Mouse (Mus musculus): ENCODE results near the gene Cbll1. TPM values are rescaled to one million over a fixed set of nuclear protein-coding genes. Genes with fewer than 3 reads are reported as not detected.
"Not testable (repeated sequence)": the region's sequence is repeated elsewhere in the genome, so short reads cannot be mapped to it uniquely, and the experiment has no call there.

Gene Cbll1
- total RNA-seq, 1 experiment from 2014 or later: 8.9 TPM

GRCm38 (mm10) chr12:31503211-31503610 lies 3.8 kb upstream of the Cbll1 start:
- no peak for ATAC-seq (replicated peaks; ENCODE audit: insufficient number of reproducible peaks, low FRiP score, low TSS enrichment, poor library complexity, severe bottlenecking)

GRCm38 (mm10) chr12:31501266-31501665 lies 1.9 kb upstream of the Cbll1 start:
- ATAC-seq (replicated peaks; ENCODE audit: insufficient number of reproducible peaks, low FRiP score, low TSS enrichment, poor library complexity, severe bottlenecking): no peak

DNA sequence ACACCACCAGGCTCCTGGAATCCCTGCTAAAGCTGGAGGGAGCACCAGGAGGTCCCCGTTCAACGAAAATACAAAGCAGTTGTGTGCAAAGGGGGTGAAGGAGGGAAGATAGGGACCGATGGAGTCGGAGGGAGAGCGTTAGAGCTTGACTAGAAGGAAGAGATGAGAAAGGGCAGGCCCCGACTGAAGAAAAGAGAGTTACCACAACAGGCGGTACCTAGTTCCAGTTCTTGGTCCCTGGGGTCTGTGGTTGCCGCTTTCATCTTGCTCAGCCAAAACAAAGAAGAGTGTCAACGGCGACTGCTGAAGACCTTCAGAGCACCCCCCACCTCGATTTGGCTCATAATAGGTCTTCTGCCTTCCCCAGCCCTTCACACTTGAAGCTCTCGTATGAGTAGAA lies 780 bp upstream of the Cbll1 start:
- peak; percentile 6; the same call in 1 of the 2 replicates for ATAC-seq (replicated peaks; ENCODE audit: insufficient number of reproducible peaks, low FRiP score, low TSS enrichment, poor library complexity, severe bottlenecking)

GRCm38 (mm10) chr12:31498936-31499313 lies 491 bp downstream of the Cbll1 start:
- 0 out of 2 replicates have a peak, but pooled peaks have one; percentile 31 for ATAC-seq (replicated peaks; ENCODE audit: insufficient number of reproducible peaks, low FRiP score, low TSS enrichment, poor library complexity, severe bottlenecking)

GRCm38 (mm10) chr12:31486431-31486830 lies 13.0 kb downstream of the Cbll1 start:
- no peak for ATAC-seq (replicated peaks; ENCODE audit: insufficient number of reproducible peaks, low FRiP score, low TSS enrichment, poor library complexity, severe bottlenecking)

DNA sequence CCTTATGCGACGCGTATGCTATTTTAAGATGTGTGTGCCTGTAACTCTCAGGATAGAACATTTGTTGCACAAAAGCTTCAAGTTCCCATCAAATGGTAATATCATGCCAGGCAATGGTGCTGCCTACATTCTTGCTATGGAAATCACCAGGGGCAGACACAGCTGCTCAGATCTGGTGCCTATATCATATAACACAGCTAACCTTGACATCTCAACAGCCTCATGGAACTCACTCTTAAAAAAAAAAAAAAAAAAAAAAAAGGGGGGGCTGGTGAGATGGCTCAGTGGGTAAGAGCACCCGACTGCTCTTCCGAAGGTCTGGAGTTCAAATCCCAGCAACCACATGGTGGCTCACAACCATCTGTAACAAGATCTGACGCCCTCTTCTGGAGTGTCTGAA lies 21.2 kb downstream of the Cbll1 start:
- ATAC-seq (replicated peaks; ENCODE audit: insufficient number of reproducible peaks, low FRiP score, low TSS enrichment, poor library complexity, severe bottlenecking): not testable (repeated sequence)

- ATAC-seq (replicated peaks; ENCODE audit: insufficient number of reproducible peaks, low FRiP score, low TSS enrichment, poor library complexity, severe bottlenecking): no peak
Observed at GRCm38 (mm10) chr12:31462615-31463014, 36.8 kb downstream of the Cbll1 start.

DNA sequence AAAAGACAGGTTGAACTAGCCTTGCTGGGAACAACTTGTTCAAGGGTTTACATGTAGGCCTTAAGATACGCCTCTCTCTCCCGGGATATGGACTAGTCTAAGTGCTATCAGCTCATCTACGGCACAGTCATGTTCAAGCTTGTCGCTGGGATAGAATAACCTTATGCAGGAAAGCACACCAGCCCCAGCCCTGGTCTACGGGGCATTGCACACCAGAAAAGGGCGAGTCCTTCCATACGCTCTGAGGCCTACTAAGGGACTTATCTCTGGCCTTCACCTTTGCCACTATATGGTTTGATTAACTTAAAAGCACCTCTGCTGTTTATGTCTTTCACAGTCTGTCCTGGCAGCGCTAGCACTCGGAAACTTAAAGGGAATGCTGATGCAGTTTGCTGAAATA lies 38.0 kb downstream of the Cbll1 start:
- ATAC-seq (replicated peaks; ENCODE audit: insufficient number of reproducible peaks, low FRiP score, low TSS enrichment, poor library complexity, severe bottlenecking): no peak

DNA sequence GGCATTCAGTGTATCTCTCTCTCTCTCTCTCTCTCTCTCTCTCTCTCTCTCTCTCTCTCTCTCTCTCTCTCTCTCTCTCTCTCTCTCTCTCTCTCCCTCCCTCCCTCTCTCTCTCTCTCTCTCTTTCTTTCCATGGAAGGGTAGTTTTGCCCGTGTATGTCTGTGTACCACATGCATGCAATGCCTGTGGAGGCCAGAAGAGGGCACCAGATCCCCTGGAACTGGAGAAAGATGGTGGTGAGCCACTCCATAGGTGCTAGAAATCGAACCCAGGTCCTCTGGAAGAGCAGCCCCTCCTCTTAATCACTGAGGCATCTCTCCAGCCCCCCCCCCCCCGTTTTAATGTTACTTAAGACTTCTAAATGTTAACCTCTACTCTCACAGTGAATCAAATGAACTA lies 39.1 kb downstream of the Cbll1 start:
- ATAC-seq (replicated peaks; ENCODE audit: insufficient number of reproducible peaks, low FRiP score, low TSS enrichment, poor library complexity, severe bottlenecking): not testable (repeated sequence)

DNA sequence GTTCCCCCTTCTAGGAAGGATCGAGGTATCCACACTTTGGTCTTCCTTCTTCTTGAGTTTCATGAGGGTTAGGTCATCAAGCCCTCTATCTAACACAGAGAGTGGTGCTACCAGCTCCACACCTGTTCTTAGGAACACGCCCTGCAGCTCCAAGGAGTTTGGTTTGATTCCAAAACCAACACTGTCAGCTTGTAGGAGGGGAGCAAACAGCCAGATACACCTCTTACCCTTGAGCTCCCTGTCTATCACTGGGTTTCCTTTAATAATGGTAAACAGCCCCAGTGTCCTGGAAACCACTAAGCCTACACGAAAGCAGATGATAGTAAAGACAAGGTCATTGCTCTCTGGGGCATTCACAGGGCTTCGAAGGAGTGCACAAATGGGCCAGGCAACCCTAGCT lies 40.9 kb downstream of the Cbll1 start:
- no peak for ATAC-seq (replicated peaks; ENCODE audit: insufficient number of reproducible peaks, low FRiP score, low TSS enrichment, poor library complexity, severe bottlenecking)

- ATAC-seq (replicated peaks; ENCODE audit: insufficient number of reproducible peaks, low FRiP score, low TSS enrichment, poor library complexity, severe bottlenecking): no peak
Observed at GRCm38 (mm10) chr12:31456271-31456670, 43.1 kb downstream of the Cbll1 start.

GRCm38 (mm10) chr12:31449341-31449740 lies 50.1 kb downstream of the Cbll1 start:
- no peak for ATAC-seq (replicated peaks; ENCODE audit: insufficient number of reproducible peaks, low FRiP score, low TSS enrichment, poor library complexity, severe bottlenecking)

- ATAC-seq (replicated peaks; ENCODE audit: insufficient number of reproducible peaks, low FRiP score, low TSS enrichment, poor library complexity, severe bottlenecking): no peak
Observed at GRCm38 (mm10) chr12:31444827-31445226, 54.6 kb downstream of the Cbll1 start.

DNA sequence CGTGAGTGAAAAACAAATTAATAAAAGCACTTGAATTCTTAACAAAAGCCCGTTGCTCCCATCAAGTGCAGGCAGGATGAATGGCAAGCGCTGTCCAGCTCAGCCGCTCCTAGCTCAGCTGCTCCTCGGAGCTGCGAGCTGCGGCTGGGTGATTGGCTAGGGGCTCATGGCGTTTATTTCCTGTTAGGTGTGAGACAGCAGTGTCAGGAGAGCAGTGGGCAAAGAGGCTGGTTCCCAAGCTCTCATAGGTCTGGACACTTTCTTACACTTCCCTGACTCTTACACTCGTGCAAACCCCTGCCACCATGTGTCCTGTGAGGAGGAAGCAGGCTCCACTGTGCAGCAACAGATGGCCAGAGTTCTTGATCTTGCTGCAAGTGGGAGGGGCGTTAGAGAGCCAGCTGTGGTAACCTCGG lies 55.3 kb downstream of the Cbll1 start:
- no peak for ATAC-seq (replicated peaks; ENCODE audit: insufficient number of reproducible peaks, low FRiP score, low TSS enrichment, poor library complexity, severe bottlenecking)

DNA sequence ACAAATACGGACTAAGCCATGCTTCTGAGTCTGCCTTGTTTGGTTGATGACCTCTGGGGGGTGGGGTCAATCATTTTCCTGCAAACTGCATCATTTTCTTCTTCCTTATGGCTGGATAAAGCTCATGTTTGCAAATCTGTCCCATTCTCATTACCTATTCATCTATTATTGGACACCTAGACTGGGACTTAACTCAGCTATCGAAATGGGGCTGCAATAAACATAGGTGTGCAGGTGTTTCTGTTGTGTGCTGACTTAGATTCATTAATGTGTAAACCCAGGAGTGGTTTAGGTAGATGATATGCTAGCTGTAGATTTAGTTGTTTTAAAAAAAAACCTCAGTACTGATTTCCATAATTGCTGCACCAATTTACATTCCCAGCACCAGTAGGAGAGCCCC lies 59.8 kb downstream of the Cbll1 start:
- ATAC-seq (replicated peaks; ENCODE audit: insufficient number of reproducible peaks, low FRiP score, low TSS enrichment, poor library complexity, severe bottlenecking): no peak

GRCm38 (mm10) chr12:31437791-31438190 lies 61.6 kb downstream of the Cbll1 start:
- ATAC-seq (replicated peaks; ENCODE audit: insufficient number of reproducible peaks, low FRiP score, low TSS enrichment, poor library complexity, severe bottlenecking): no peak

Other genes with a start within 250 kb of the Cbll1 start
- gene Lamb1, start 234.4 kb downstream of the Cbll1 start, total RNA-seq (2017): 0.86 to 1.1 TPM (median 1.1 TPM) in 3 replicates
- 97.1 to 130 TPM (median 127 TPM) in 3 replicates for gene Dld, start 148.2 kb downstream of the Cbll1 start, total RNA-seq (2017)
- 3.9 TPM in 1 of 3 replicates, not detected in the others for gene Slc26a3, start 108.7 kb downstream of the Cbll1 start, total RNA-seq (2017)
- gene Slc26a4, start 60.4 kb upstream of the Cbll1 start, total RNA-seq (2017): not detected in 3 replicates
- gene Bcap29, start 135.0 kb upstream of the Cbll1 start, total RNA-seq (2017): 15.9 to 24.5 TPM (median 15.9 TPM) in 3 replicates
- gene Dus4l, start 155.2 kb upstream of the Cbll1 start, total RNA-seq (2017): 2.6 to 11.0 TPM (median 8.5 TPM) in 3 replicates
- 47.8 to 73.1 TPM (median 54.1 TPM) in 3 replicates for gene Cog5, start 155.3 kb upstream of the Cbll1 start, total RNA-seq (2017)
- 0.39 TPM in 1 of 3 replicates, not detected in the others for gene Gpr22, start 214.3 kb upstream of the Cbll1 start, total RNA-seq (2017)